Mouse (Mus musculus) embryonic fibroblast, embryonic 13.5 days (primary cell): Measurements from ENCODE around the gene H2-Ab1.

Source experiments
- CTCF ChIP-seq: IDR thresholded peaks from 2 replicates; pipeline ENCODE4 v1.5.1; 2011; ENCODE audit warnings: mild to moderate bottlenecking, control low read depth, low read length, moderate library complexity, borderline replicate concordance; ENCODE audit not compliant: insufficient read depth
- POLR2A ChIP-seq: IDR thresholded peaks from 2 replicates; pipeline ENCODE4 v1.6.1; 2011; ENCODE audit warnings: low read depth, mild to moderate bottlenecking, control low read depth, low read length, moderate library complexity

DNA sequence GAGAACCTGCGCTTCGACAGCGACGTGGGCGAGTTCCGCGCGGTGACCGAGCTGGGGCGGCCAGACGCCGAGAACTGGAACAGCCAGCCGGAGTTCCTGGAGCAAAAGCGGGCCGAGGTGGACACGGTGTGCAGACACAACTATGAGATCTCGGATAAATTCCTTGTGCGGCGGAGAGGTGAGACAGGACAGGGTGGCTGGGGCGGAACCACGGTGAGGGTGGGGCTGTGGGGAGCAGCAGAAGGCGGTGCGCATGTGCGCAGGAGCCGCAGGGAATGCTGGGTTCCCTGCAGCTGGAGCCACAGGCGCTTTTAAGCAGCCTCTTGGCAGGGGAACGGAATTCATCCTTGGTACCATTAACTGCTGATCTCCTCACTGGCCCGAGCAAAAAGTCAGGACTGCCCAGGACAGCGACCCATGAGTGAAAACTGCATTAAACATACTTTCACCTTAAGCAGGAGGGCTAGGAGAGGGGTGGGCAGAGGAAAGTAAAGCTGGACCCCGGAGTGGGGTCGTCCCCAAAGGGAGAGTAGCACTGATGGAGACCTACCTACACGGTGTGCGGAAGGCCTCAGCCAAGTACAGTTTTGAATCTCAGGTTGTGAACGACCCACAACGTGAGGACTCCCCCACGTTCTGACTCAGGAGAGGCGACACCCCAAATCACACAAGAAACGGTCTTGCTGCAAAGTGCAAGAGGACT, 52.3 kb downstream of the H2-Ab1 start:
- TF ChIP-seq CTCF = no peak
- peak; percentile 76 for TF ChIP-seq POLR2A
